Mouse (Mus musculus): ENCODE results near the gene Smc1b. TPM values are rescaled to one million over a fixed set of nuclear protein-coding genes. Genes with fewer than 3 reads are reported as not detected.

The Smc1b gene
- total RNA-seq, 4 experiments from 2014 or later = not detected

- DNase-seq (ENCODE audit: low spot score) = no peak
These were observed 109.6 kb downstream of the Smc1b start for GRCm38 (mm10) chr15:85022211-85022610.

- DNase-seq (ENCODE audit: low spot score) = no peak
These were observed 114.7 kb downstream of the Smc1b start, which contains the start of gene Upk3a for GRCm38 (mm10) chr15:85016951-85017664. Gene Upk3a, plus strand, starts transcription at chr15:85017141.

DNA sequence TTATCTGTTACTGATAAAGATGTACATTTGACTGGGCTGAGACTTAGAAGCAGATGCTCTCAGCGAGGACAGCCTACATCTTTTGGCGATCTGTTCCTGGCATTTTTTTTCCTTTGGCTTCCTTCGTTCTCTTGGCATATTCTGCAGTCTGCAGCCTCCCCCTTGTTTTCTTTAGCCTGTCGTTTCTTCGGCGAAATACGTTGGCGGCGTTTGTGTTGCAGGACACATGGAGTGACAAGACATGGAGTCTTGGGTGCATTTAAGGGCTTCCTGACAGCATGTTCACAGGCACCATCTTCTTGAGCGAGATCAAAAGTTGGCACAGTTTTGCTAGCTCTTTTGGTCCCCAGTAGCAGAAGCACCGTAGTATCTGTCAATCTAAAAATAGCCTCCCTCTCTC, 116.0 kb downstream of the Smc1b start:
- no peak for DNase-seq (ENCODE audit: low spot score)

Other genes starting within 250 kb of the Smc1b start
- under 1 TPM; 0.08 to 0.19 (median 0.12) TPM for gene Gm29666, start 211.9 kb downstream of the Smc1b start, total RNA-seq (2022)
- 10 to 100 TPM; 14.8 to 16.6 (median 15.9) TPM for gene Nup50, start 208.6 kb downstream of the Smc1b start, total RNA-seq (2022)
- 10 to 100 TPM; 30.5 to 36.5 (median 33.8) TPM for gene 5031439G07Rik, start 143.4 kb downstream of the Smc1b start, total RNA-seq (2022)
- gene Upk3a, start 114.8 kb downstream of the Smc1b start, total RNA-seq (2022) = not detected
- gene Fam118a, start 103.0 kb downstream of the Smc1b start, total RNA-seq (2022) = 1 to 10 TPM; 6.1 to 7.7 (median 6.9) TPM
- gene Ribc2, start 114 bp upstream of the Smc1b start, total RNA-seq (2022) = not detected
- 10 to 100 TPM; 52.9 to 86.6 (median 70.1) TPM for gene Fbln1, start 74.0 kb upstream of the Smc1b start, total RNA-seq (2022)
- gene Atxn10, start 204.3 kb upstream of the Smc1b start, total RNA-seq (2022) = 10 to 100 TPM; 76.3 to 81.5 (median 77.6) TPM

Data from heart, adult 8-10 months (tissue).